Mouse (Mus musculus) Patski (cell line): Measurements from ENCODE around the gene Nob1. TPM values are rescaled to one million over a fixed set of nuclear protein-coding genes. Genes with fewer than 3 reads are reported as not detected.
A peak's percentile ranks its signal among the peaks of the same experiment; 100 is the strongest.

Source experiments
- ATAC-seq: fragments of 100-300 bp; one replicate; pipeline ENCODE4 v1.8.0; 2021
- CTCF ChIA-PET: fragments of 350-600 bp; sonication (Branson Sonifier 250); formaldehyde crosslinking; loops from one replicate; lab custom pipeline; 2022; ENCODE audit warnings: inconsistent platforms; lab: Charles Lee
- POLR2A ChIA-PET: fragments of 350-600 bp; sonication (Branson Sonifier 250); formaldehyde crosslinking; loops from one replicate; lab custom pipeline; 2022; ENCODE audit warnings: antibody characterized with exemption, inconsistent platforms; lab: Charles Lee
- DNase-seq: peaks from one replicate; pipeline ENCODE4 v3.0.0-alpha.2; 2011; ENCODE audit warnings: low read depth, low spot score
- H3K27me3 ChIP-seq: fragments of 371-371 bp; one replicate; pipeline ENCODE4 v1.5.1; 2021
- CTCF ChIP-seq: fragments of 100-300 bp; IDR thresholded peaks from one replicate; pipeline ENCODE4 v1.5.1; 2021
- in situ Hi-C: fragments of 300-500 bp; cut with MboI; formaldehyde crosslinking; loops from 3 replicates; pipeline ENCODE4 v1.11.1; 2018; ENCODE audit warnings: low pct_unique_long_range_greater_than_20kb, mixed read lengths
- polyA plus RNA-seq: library from polyadenylated mRNA; unstranded; gene quantifications from one replicate; pipeline ENCODE4 v1.2.3, GENCODE M21; 2021

The Nob1 gene
- 42.1 TPM for polyA plus RNA-seq

- H3K27me3 ChIP-seq = no peaks in the 10 kb centered on the region
- DNase-seq (peak; percentile 77), ATAC-seq (peak; percentile 99)
- TF ChIP-seq CTCF = peak; percentile 100
- in situ Hi-C loops = loop anchor here (5.0 kb wide), 2 partner anchors 37 to 312 kb away; no protein-coding TSS in a partner anchor
- ChIA-PET CTCF (interaction anchor here (0.7 to 2.5 kb wide), 12 partner anchors 9 to 320 kb away, joined by 3 to 19 read pairs (median 3); no protein-coding TSS in a partner anchor), POLR2A (interaction anchor here (0.7 to 1.9 kb wide), 3 partner anchors 9 to 338 kb away, joined by 3 to 8 read pairs (median 3); no protein-coding TSS in a partner anchor)
Measured at GRCm38 (mm10) chr8:107424597-107425229, at the start of gene Nob1. Nob1 (minus strand) TSS chr8:107425051.

- ChIA-PET POLR2A (no interaction called here), CTCF (interaction anchor here (1.5 kb wide), 1 partner anchor 11 kb away, joined by 3 read pairs; no protein-coding TSS in a partner anchor)
- TF ChIP-seq CTCF = no peak
- H3K27me3 ChIP-seq = no peaks in the 10 kb centered on the region
- no peak for ATAC-seq
- no peak for DNase-seq
- in situ Hi-C loops = no loop called here
Measured at GRCm38 (mm10) chr8:107473369-107473768, 48.5 kb upstream of the Nob1 start.

GRCm38 (mm10) chr8:107472403-107473100 lies 47.7 kb upstream of the Nob1 start:
- ChIA-PET POLR2A (no interaction called here), CTCF (interaction anchor here (1.5 kb wide), 1 partner anchor 10 kb away, joined by 3 read pairs; no protein-coding TSS in a partner anchor)
- TF ChIP-seq CTCF = no peak
- no peaks in the 10 kb centered on the region for H3K27me3 ChIP-seq
- ATAC-seq (no peak), DNase-seq (no peak)
- in situ Hi-C loops = no loop called here

- TF ChIP-seq CTCF = no peak
- no peak for ATAC-seq
- POLR2A ChIA-PET = no interaction called here
- DNase-seq = no peak
- no peaks in the 10 kb centered on the region for H3K27me3 ChIP-seq
- CTCF ChIA-PET = interaction anchor here (1.3 to 1.6 kb wide), 2 partner anchors 16 to 102 kb away, joined by 3 to 4 read pairs; no protein-coding TSS in a partner anchor
- in situ Hi-C loops = no loop called here
Measured at GRCm38 (mm10) chr8:107470302-107470701, 45.5 kb upstream of the Nob1 start.

- in situ Hi-C loops = no loop called here
- ChIA-PET CTCF (interaction anchor here (1.6 kb wide), 2 partner anchors 8 to 104 kb away, joined by 4 to 5 read pairs; no protein-coding TSS in a partner anchor), POLR2A (no interaction called here)
- DNase-seq = no peak
- no peaks in the 10 kb centered on the region for H3K27me3 ChIP-seq
- no peak for ATAC-seq
- no peak for TF ChIP-seq CTCF
Measured at GRCm38 (mm10) chr8:107468811-107469302, 44.0 kb upstream of the Nob1 start.

GRCm38 (mm10) chr8:107466642-107467041 lies 41.8 kb upstream of the Nob1 start:
- in situ Hi-C loops = no loop called here
- DNase-seq (no peak), ATAC-seq (no peak)
- POLR2A ChIA-PET = no interaction called here
- CTCF ChIA-PET = interaction anchor here (1.8 to 2.4 kb wide), 3 partner anchors 9 to 106 kb away, joined by 4 to 9 read pairs (median 9); no protein-coding TSS in a partner anchor
- no peak for TF ChIP-seq CTCF
- H3K27me3 ChIP-seq = no peaks in the 10 kb centered on the region

- no peaks in the 10 kb centered on the region for H3K27me3 ChIP-seq
- ChIA-PET POLR2A (no interaction called here), CTCF (interaction anchor here (0.8 to 2.4 kb wide), 6 partner anchors 8 to 107 kb away, joined by 3 to 9 read pairs (median 4); no protein-coding TSS in a partner anchor)
- TF ChIP-seq CTCF = no peak
- in situ Hi-C loops = no loop called here
- DNase-seq (no peak), ATAC-seq (no peak)
Measured at GRCm38 (mm10) chr8:107465332-107465990, 40.6 kb upstream of the Nob1 start.

- ChIA-PET CTCF (interaction anchor here (1.2 to 2.0 kb wide), 3 partner anchors 10 to 111 kb away, joined by 3 to 8 read pairs (median 3); no protein-coding TSS in a partner anchor), POLR2A (interaction anchor here (0.6 kb wide), 1 partner anchor 42 kb away, joined by 3 read pairs; no protein-coding TSS in a partner anchor)
- no peak for DNase-seq
- ATAC-seq = no peak
- no peaks in the 10 kb centered on the region for H3K27me3 ChIP-seq
- in situ Hi-C loops = loop anchor here (5.0 kb wide), 1 partner anchor 115 kb away; no protein-coding TSS in a partner anchor
- no peak for TF ChIP-seq CTCF
Measured at GRCm38 (mm10) chr8:107462423-107462822, 37.6 kb upstream of the Nob1 start.

- CTCF ChIA-PET = interaction anchor here (1.2 to 9.5 kb wide), 5 partner anchors 9 to 114 kb away, joined by 4 to 68 read pairs (median 5); no protein-coding TSS in a partner anchor
- POLR2A ChIA-PET = no interaction called here
- in situ Hi-C loops = no loop called here
- no peaks in the 10 kb centered on the region for H3K27me3 ChIP-seq
- DNase-seq (no peak), ATAC-seq (no peak)
- TF ChIP-seq CTCF = no peak
Measured at GRCm38 (mm10) chr8:107458281-107458680, 33.4 kb upstream of the Nob1 start.

GRCm38 (mm10) chr8:107457725-107458124 lies 32.9 kb upstream of the Nob1 start:
- TF ChIP-seq CTCF = no peak
- H3K27me3 ChIP-seq = no peaks in the 10 kb centered on the region
- peak; percentile 51 for ATAC-seq
- CTCF ChIA-PET = interaction anchor here (1.2 to 9.5 kb wide), 5 partner anchors 9 to 115 kb away, joined by 4 to 68 read pairs (median 5); no protein-coding TSS in a partner anchor
- POLR2A ChIA-PET = no interaction called here
- in situ Hi-C loops = no loop called here
- no peak for DNase-seq
